Mouse (Mus musculus) stomach, postnatal 0 days (tissue): ENCODE measurements around the gene Myzap. TPM values are rescaled to one million over a fixed set of nuclear protein-coding genes. Genes with fewer than 3 reads are reported as not detected.
A peak's percentile ranks its signal among the peaks of the same experiment; 100 is the strongest.
"Not testable (repeated sequence)": the region's sequence is repeated elsewhere in the genome, so short reads cannot be mapped to it uniquely, and the experiment has no call there.

Source experiments
- ATAC-seq: fragments of 200-750 bp; cut with Nextera tagmentation; 2 replicates; pipeline ENCODE4 v1.8.0; 2017; ENCODE audit not compliant: low FRiP score, low TSS enrichment
- DNase-seq: peaks from one replicate; pipeline ENCODE4 v3.0.0-alpha.2; 2016; ENCODE audit warnings: low spot score
- H3K27ac ChIP-seq: fragments of 300-500 bp; sonication (generic); replicated peaks from 2 replicates; pipeline ENCODE4 v1.5.1; 2014; ENCODE audit warnings: mild to moderate bottlenecking, control low read depth
- H3K27me3 ChIP-seq: fragments of 300-500 bp; sonication (generic); 2 replicates; pipeline ENCODE4 v1.6.1; 2014; ENCODE audit warnings: low read length; ENCODE audit not compliant: control insufficient read depth, insufficient read depth
- H3K36me3 ChIP-seq: fragments of 300-500 bp; sonication (generic); 2 replicates; pipeline ENCODE4 v1.6.1; 2014; ENCODE audit warnings: low read length, mixed read lengths; ENCODE audit not compliant: control insufficient read depth, insufficient read depth
- H3K4me1 ChIP-seq: fragments of 300-500 bp; sonication (generic); replicated peaks from 2 replicates; pipeline ENCODE4 v1.6.1; 2014; ENCODE audit warnings: antibody characterized with exemption; ENCODE audit not compliant: control insufficient read depth, insufficient read depth
- H3K4me2 ChIP-seq: fragments of 300-500 bp; sonication (generic); replicated peaks from 2 replicates; pipeline ENCODE4 v1.6.1; 2014; ENCODE audit warnings: low read depth, mild to moderate bottlenecking, control low read depth, moderate library complexity
- H3K4me3 ChIP-seq: fragments of 300-500 bp; sonication (generic); 2 replicates; pipeline ENCODE4 v1.5.1; 2014; ENCODE audit warnings: low read depth, low read length, control low read depth
- H3K9ac ChIP-seq: fragments of 300-500 bp; sonication (generic); 2 replicates; pipeline ENCODE4 v1.6.1; 2014; ENCODE audit warnings: mild to moderate bottlenecking, low read length, control low read depth, mixed read lengths
- H3K9me3 ChIP-seq: fragments of 300-500 bp; sonication (generic); 2 replicates; pipeline ENCODE4 v1.6.1; 2016; ENCODE audit warnings: low read length; ENCODE audit not compliant: control insufficient read depth
- CTCF ChIP-seq: IDR thresholded peaks from 2 replicates; pipeline ENCODE4 v1.5.1; 2016; ENCODE audit warnings: antibody characterized with exemption, low read depth, mild to moderate bottlenecking, moderate library complexity
- EP300 ChIP-seq: optimal IDR thresholded peaks from 2 replicates; pipeline ENCODE3; 2016; ENCODE audit warnings: antibody characterized with exemption
- WGBS: fragments of 180-500 bp; shearing (Covaris S2); extraction: QIAGEN DNeasy Blood & Tissue Kit; methylation state at CpG from one replicate; pipeline ENCODE4 v1.1.7; 2014; 5-methylcytosine and 5-hydroxymethylcytosine counted together
- polyA plus RNA-seq: library from polyadenylated mRNA; unstranded; fragments of >200 nt; fragmentation: Nextera tagmentation; extraction: Ambion mirVana; gene quantifications from 2 replicates; pipeline ENCODE4 v1.2.1, GENCODE M21; 2015

The Myzap gene
- polyA plus RNA-seq, 1 experiment from 2014 or later, result 25.7 TPM

- TF ChIP-seq EP300, result no peak
- no peak for TF ChIP-seq CTCF
- Histone ChIP-seq H3K36me3 (no peaks in the 10 kb centered on the region), H3K27ac (no peak overlapping the region), H3K4me1 (no peaks in the 10 kb centered on the region), H3K9me3 (no peaks in the 10 kb centered on the region), H3K4me3 (no peak overlapping the region), H3K27me3 (no peaks in the 10 kb centered on the region), H3K9ac (no peak overlapping the region), H3K4me2 (no peak overlapping the region)
- WGBS, result 77% methylated on average over 4 of the region's 4 CpGs
- no peak for ATAC-seq
- no peak for DNase-seq
These were observed 29.8 kb upstream of the Myzap start for GRCm38 (mm10) chr9:71621968-71622367.

GRCm38 (mm10) chr9:71620116-71620515, 28.0 kb upstream of the Myzap start:
- not testable (repeated sequence) for H3K4me3 ChIP-seq, DNase-seq, H3K4me2 ChIP-seq, ATAC-seq, H3K4me1 ChIP-seq, H3K9ac ChIP-seq, H3K27ac ChIP-seq, H3K27me3 ChIP-seq, H3K9me3 ChIP-seq, H3K36me3 ChIP-seq
- WGBS, result 76% methylated on average over 5 of the region's 5 CpGs

GRCm38 (mm10) chr9:71617363-71617762, 25.2 kb upstream of the Myzap start:
- Histone ChIP-seq H3K9ac (no peak overlapping the region), H3K27ac (no peak overlapping the region), H3K27me3 (no peaks in the 10 kb centered on the region), H3K36me3 (no peaks in the 10 kb centered on the region), H3K4me1 (no peaks in the 10 kb centered on the region), H3K9me3 (no peaks in the 10 kb centered on the region), H3K4me2 (no peak overlapping the region), H3K4me3 (no peak overlapping the region)
- 52% methylated on average over 8 of the region's 8 CpGs for WGBS
- DNase-seq (peak; percentile 56), ATAC-seq (no peak)
- TF ChIP-seq EP300 (no peak), CTCF (peak; percentile 76)

GRCm38 (mm10) chr9:71616185-71616584, 24.0 kb upstream of the Myzap start:
- peak; percentile 98 for TF ChIP-seq CTCF
- no peak for TF ChIP-seq EP300
- 2% methylated on average over 3 of the region's 3 CpGs for WGBS
- Histone ChIP-seq H3K4me1 (no peaks in the 10 kb centered on the region), H3K27me3 (no peaks in the 10 kb centered on the region), H3K9me3 (no peaks in the 10 kb centered on the region), H3K36me3 (no peaks in the 10 kb centered on the region), H3K4me2 (no peak overlapping the region), H3K27ac (no peak overlapping the region), H3K4me3 (no peak overlapping the region), H3K9ac (no peak overlapping the region)
- DNase-seq (peak; percentile 82), ATAC-seq (peak; percentile 66; the same call in 1 of the 2 replicates)

- H3K36me3 ChIP-seq, result no peaks in the 10 kb centered on the region
- no peaks in the 10 kb centered on the region for H3K9me3 ChIP-seq
- H3K4me2 ChIP-seq, result no peak overlapping the region
- no peak overlapping the region for H3K9ac ChIP-seq
- WGBS, result 33% methylated on average over 2 of the region's 2 CpGs
- H3K27ac ChIP-seq, result no peak overlapping the region
- ATAC-seq (no peak; the same call in 1 of the 2 replicates), DNase-seq (peak; percentile 63)
- H3K4me1 ChIP-seq, result no peaks in the 10 kb centered on the region
- no peaks in the 10 kb centered on the region for H3K27me3 ChIP-seq
- TF ChIP-seq CTCF, result peak; percentile 84
- TF ChIP-seq EP300, result no peak
- no peak overlapping the region for H3K4me3 ChIP-seq
These were observed 22.5 kb upstream of the Myzap start for GRCm38 (mm10) chr9:71614643-71615042.

- Histone ChIP-seq H3K9me3 (no peaks in the 10 kb centered on the region), H3K4me2 (no peak overlapping the region), H3K27ac (no peak overlapping the region), H3K36me3 (no peaks in the 10 kb centered on the region), H3K27me3 (no peaks in the 10 kb centered on the region), H3K4me1 (no peaks in the 10 kb centered on the region), H3K9ac (no peak overlapping the region), H3K4me3 (no peak overlapping the region)
- DNase-seq (peak; percentile 46), ATAC-seq (0 out of 2 replicates have a peak, but pooled peaks have one; percentile 12)
- TF ChIP-seq CTCF, result peak; percentile 91
- no peak for TF ChIP-seq EP300
- WGBS, result 88% methylated on average over 6 of the region's 6 CpGs
These were observed 20.8 kb upstream of the Myzap start for GRCm38 (mm10) chr9:71612981-71613380.
